Mouse (Mus musculus) megakaryocyte, embryonic 14.5 days (primary cell): ENCODE data around the gene Gm3854.

Source experiments
- FLI1 ChIP-seq: IDR thresholded peaks from 2 replicates; pipeline ENCODE4 v1.6.1; 2012; ENCODE audit warnings: low read length, inconsistent platforms, mixed read lengths
- GATA1 ChIP-seq: IDR thresholded peaks from 3 replicates; pipeline ENCODE4 v1.6.1; 2012; ENCODE audit warnings: mixed read lengths, low read length, inconsistent platforms, borderline replicate concordance

DNA sequence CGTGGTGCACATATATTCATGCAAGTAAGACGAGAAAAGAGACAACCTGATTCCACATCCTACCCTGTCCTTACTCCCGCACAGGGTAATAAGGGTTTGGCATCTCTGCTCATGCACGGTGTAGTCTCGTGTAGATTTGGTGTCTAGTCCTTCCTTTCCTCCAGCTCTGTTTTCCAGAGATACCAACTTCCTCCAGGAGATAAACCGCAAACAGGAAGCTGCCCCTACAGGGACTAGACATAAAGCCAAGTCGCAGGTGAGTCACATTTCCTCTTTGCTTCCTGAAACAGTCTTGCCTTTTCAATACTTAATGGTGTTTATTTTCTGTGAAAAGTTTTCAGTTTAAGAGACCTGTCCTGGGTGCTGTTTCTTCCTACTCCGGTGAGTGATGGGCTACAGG is 40.5 kb downstream of the Gm3854 start:
- TF ChIP-seq GATA1: no peak
- TF ChIP-seq FLI1: no peak
